Mouse (Mus musculus): ENCODE measurements around the gene Dennd4b. TPM values are rescaled to one million over a fixed set of nuclear protein-coding genes. Genes with fewer than 3 reads are reported as not detected.
"Not testable (repeated sequence)": the region's sequence is repeated elsewhere in the genome, so short reads cannot be mapped to it uniquely, and the experiment has no call there.

Dennd4b gene
- total and polyA plus RNA-seq, 3 experiments = 15.2 to 73.7 (median 42.3) TPM

DNA sequence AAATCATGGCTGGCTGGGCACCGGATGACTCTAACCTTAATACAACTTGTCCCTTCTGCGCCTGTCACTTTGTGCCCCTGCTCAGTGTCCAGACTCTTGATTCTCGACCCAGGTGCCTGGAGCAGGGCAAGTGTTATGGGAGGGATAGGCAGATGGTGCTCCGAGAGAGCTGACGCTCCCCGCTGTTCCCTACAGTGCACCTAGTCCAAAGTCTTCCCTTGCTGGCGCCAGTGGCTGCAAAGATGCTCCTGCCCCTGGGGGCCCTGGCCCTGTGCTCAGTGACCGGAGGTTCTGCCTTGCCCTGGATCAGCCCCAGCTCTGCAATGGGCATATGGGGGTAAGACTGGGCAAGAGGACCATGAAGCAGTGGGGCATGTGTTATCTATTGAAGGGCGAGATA, 12.8 kb downstream of the Dennd4b start:
- ATAC-seq (ENCODE audit: extremely low read depth, insufficient number of reproducible peaks, low FRiP score, poor library complexity, severe bottlenecking) (no peak), DNase-seq (ENCODE audit: low spot score) (no peak)
- H3K9me3 ChIP-seq (replicated peaks) = no peaks in the 10 kb centered on the region
- peaks cover 94% of the 10 kb centered on the region for H3K36me3 ChIP-seq (replicated peaks)
- peaks cover 4% of the 10 kb centered on the region; the same call in 1 of the 2 replicates for H3K4me1 ChIP-seq (ENCODE audit: insufficient read depth, low read depth, low read length)
- H3K27me3 ChIP-seq (ENCODE audit: insufficient read depth, low read length) = no peaks in the 10 kb centered on the region; the same call in 1 of the 2 replicates
- no peak overlapping the region for H3K4me3 ChIP-seq (ENCODE audit: low read depth, low read length)
- no peak for TF ChIP-seq POLR2AphosphoS5 (IDR thresholded peaks at IDR 0.05; ENCODE audit: insufficient replicate concordance, low read depth, low read length)
- no peak for TF ChIP-seq CTCF (IDR thresholded peaks at IDR 0.05; ENCODE audit: low read depth, low read length)
- TF ChIP-seq GATA1 (IDR thresholded peaks at IDR 0.05; ENCODE audit: borderline replicate concordance, low read length) = no peak
- no peak for TF ChIP-seq GATA2 (IDR thresholded peaks at IDR 0.05; ENCODE audit: borderline replicate concordance, low read depth, low read length)
- TF ChIP-seq TAL1 (conservative IDR thresholded peaks at IDR 0.05; ENCODE audit: low read depth, low read length) = no peak

DNA sequence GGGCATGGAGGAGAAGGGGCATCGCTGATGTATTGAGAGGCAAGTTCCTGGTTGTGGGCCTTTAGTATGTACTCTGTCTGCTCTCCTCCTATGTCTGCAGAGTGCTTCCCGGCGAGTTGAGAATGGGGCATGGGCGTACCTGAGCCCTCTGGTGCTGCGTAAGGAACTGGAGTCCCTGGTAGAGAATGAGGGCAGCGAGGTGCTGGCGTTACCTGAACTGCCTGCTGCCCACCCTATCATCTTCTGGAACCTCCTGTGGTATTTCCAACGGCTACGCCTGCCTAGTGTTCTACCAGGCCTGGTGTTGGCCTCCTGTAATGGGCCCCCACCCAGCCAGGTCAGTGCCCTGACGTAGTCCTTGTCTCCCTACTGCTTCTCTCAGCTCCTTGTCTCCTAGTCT, 13.2 kb downstream of the Dennd4b start:
- H3K4me1 ChIP-seq (ENCODE audit: insufficient read depth, low read depth, low read length) = peaks cover 4% of the 10 kb centered on the region; the same call in 1 of the 2 replicates
- no peak overlapping the region for H3K4me3 ChIP-seq (ENCODE audit: low read depth, low read length)
- ATAC-seq (ENCODE audit: extremely low read depth, insufficient number of reproducible peaks, low FRiP score, poor library complexity, severe bottlenecking) (no peak), DNase-seq (ENCODE audit: low spot score) (no peak)
- H3K27me3 ChIP-seq (ENCODE audit: insufficient read depth, low read length) = no peaks in the 10 kb centered on the region; the same call in 1 of the 2 replicates
- no peak for TF ChIP-seq GATA2 (IDR thresholded peaks at IDR 0.05; ENCODE audit: borderline replicate concordance, low read depth, low read length)
- TF ChIP-seq CTCF (IDR thresholded peaks at IDR 0.05; ENCODE audit: low read depth, low read length) = no peak
- no peak for TF ChIP-seq GATA1 (IDR thresholded peaks at IDR 0.05; ENCODE audit: borderline replicate concordance, low read length)
- no peak for TF ChIP-seq POLR2AphosphoS5 (IDR thresholded peaks at IDR 0.05; ENCODE audit: insufficient replicate concordance, low read depth, low read length)
- no peak for TF ChIP-seq TAL1 (conservative IDR thresholded peaks at IDR 0.05; ENCODE audit: low read depth, low read length)
- H3K9me3 ChIP-seq (replicated peaks) = no peaks in the 10 kb centered on the region
- peaks cover 91% of the 10 kb centered on the region for H3K36me3 ChIP-seq (replicated peaks)

DNA sequence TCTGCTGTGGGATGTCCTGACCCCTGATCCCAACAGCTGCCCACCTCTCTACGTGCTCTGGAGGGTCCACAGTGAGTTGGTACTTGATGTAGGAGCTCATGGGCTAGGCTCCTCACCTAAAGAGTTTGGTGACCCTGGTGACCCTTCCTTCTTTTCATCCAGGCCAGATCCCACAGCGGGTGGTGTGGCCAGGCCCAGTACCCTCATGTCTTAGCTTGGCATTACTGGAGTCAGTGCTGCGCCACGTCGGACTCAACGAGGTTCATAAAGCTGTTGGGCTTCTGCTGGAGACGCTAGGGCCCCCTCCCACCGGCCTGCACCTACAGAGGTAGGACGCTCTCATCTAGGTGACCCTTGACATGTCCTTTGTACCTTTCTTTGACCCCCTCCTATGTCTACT, 14.2 kb downstream of the Dennd4b start:
- Histone ChIP-seq H3K9me3 (replicated peaks) (no peaks in the 10 kb centered on the region), H3K4me1 (ENCODE audit: insufficient read depth, low read depth, low read length) (peaks cover under 1% of the 10 kb centered on the region; the same call in 1 of the 2 replicates), H3K4me3 (ENCODE audit: low read depth, low read length) (no peak overlapping the region), H3K36me3 (replicated peaks) (peaks cover 81% of the 10 kb centered on the region), H3K27me3 (ENCODE audit: insufficient read depth, low read length) (no peaks in the 10 kb centered on the region)
- no peak for TF ChIP-seq TAL1 (conservative IDR thresholded peaks at IDR 0.05; ENCODE audit: low read depth, low read length)
- TF ChIP-seq POLR2AphosphoS5 (IDR thresholded peaks at IDR 0.05; ENCODE audit: insufficient replicate concordance, low read depth, low read length) = no peak
- no peak for TF ChIP-seq CTCF (IDR thresholded peaks at IDR 0.05; ENCODE audit: low read depth, low read length)
- no peak for TF ChIP-seq GATA1 (IDR thresholded peaks at IDR 0.05; ENCODE audit: borderline replicate concordance, low read length)
- TF ChIP-seq GATA2 (IDR thresholded peaks at IDR 0.05; ENCODE audit: borderline replicate concordance, low read depth, low read length) = no peak
- ATAC-seq (ENCODE audit: extremely low read depth, insufficient number of reproducible peaks, low FRiP score, poor library complexity, severe bottlenecking) (no peak), DNase-seq (ENCODE audit: low spot score) (no peak)

DNA sequence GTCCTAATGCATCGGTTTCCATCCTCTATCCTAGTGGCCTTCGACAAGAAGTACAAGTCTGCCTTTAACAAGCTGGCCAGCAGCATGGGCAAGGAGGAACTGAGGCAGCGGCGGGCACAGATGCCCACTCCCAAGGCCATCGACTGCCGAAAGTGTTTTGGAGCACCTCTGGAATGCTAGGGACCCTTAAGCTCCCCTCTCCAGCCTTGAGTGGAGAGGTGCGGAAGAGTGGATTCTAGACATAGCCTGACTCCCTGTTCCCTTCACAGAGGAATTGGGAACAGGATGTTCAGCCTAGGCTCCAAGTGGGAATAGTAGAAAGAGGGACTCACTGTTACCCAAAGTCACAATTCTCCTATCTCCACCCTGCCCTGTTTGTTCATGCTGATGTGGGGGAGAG, 14.8 kb downstream of the Dennd4b start:
- Histone ChIP-seq H3K4me3 (ENCODE audit: low read depth, low read length) (no peak overlapping the region), H3K4me1 (ENCODE audit: insufficient read depth, low read depth, low read length) (no peaks in the 10 kb centered on the region), H3K36me3 (replicated peaks) (peaks cover 77% of the 10 kb centered on the region), H3K27me3 (ENCODE audit: insufficient read depth, low read length) (no peaks in the 10 kb centered on the region), H3K9me3 (replicated peaks) (no peaks in the 10 kb centered on the region)
- DNase-seq (ENCODE audit: low spot score) (no peak), ATAC-seq (ENCODE audit: extremely low read depth, insufficient number of reproducible peaks, low FRiP score, poor library complexity, severe bottlenecking) (no peak)
- TF ChIP-seq CTCF (IDR thresholded peaks at IDR 0.05; ENCODE audit: low read depth, low read length) = no peak
- no peak for TF ChIP-seq GATA1 (IDR thresholded peaks at IDR 0.05; ENCODE audit: borderline replicate concordance, low read length)
- no peak for TF ChIP-seq POLR2AphosphoS5 (IDR thresholded peaks at IDR 0.05; ENCODE audit: insufficient replicate concordance, low read depth, low read length)
- no peak for TF ChIP-seq GATA2 (IDR thresholded peaks at IDR 0.05; ENCODE audit: borderline replicate concordance, low read depth, low read length)
- TF ChIP-seq TAL1 (conservative IDR thresholded peaks at IDR 0.05; ENCODE audit: low read depth, low read length) = no peak

DNA sequence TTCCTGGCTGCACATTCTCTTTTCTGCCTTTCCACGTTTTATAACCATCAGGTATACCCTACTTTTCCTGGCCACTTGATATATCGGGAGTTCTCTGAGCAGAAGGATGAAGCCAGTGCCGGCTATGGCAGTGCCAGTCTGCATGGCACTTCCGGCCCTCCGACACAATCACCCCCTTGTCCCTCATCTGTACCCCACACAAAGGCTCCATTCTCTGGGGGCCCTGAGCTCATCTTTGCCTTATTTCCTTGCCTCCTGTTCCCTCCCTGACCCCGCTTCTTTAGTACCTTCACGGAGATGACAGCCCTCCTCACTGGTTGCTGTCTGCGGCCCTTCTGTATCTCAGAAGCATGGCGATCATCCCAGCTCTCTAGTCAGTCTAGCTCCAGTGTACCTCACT, 15.7 kb downstream of the Dennd4b start:
- Histone ChIP-seq H3K27me3 (ENCODE audit: insufficient read depth, low read length) (no peaks in the 10 kb centered on the region), H3K36me3 (replicated peaks) (peaks cover 67% of the 10 kb centered on the region), H3K4me1 (ENCODE audit: insufficient read depth, low read depth, low read length) (no peaks in the 10 kb centered on the region), H3K4me3 (ENCODE audit: low read depth, low read length) (no peak overlapping the region), H3K9me3 (replicated peaks) (no peaks in the 10 kb centered on the region)
- TF ChIP-seq GATA1 (IDR thresholded peaks at IDR 0.05; ENCODE audit: borderline replicate concordance, low read length) = no peak
- no peak for ATAC-seq (ENCODE audit: extremely low read depth, insufficient number of reproducible peaks, low FRiP score, poor library complexity, severe bottlenecking)
- no peak for DNase-seq (ENCODE audit: low spot score)

DNA sequence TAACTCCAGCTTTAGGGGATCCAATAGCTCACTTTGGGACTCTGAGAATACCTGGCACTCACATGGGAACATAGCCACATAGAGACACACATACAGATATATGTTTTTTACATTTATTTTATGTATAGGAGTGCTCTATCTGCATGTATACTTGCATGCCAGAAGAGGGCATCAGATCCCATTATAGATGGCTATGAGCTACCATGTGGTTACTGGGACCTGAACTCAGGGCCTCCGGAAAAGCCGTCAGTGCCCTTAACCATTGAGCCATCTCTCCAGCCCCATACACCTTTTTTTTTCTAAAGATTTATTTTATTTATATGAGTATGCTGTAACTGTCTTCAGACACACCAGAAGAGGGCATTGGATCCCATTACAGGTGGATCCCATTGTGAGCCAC, 19.2 kb downstream of the Dennd4b start:
- peaks cover 33% of the 10 kb centered on the region for H3K36me3 ChIP-seq (replicated peaks)
- H3K9me3 ChIP-seq (replicated peaks) = no peaks in the 10 kb centered on the region
- no peak for TF ChIP-seq POLR2AphosphoS5 (IDR thresholded peaks at IDR 0.05; ENCODE audit: insufficient replicate concordance, low read depth, low read length)
- no peak for TF ChIP-seq GATA1 (IDR thresholded peaks at IDR 0.05; ENCODE audit: borderline replicate concordance, low read length)
- no peak for TF ChIP-seq TAL1 (conservative IDR thresholded peaks at IDR 0.05; ENCODE audit: low read depth, low read length)
- no peak for TF ChIP-seq CTCF (IDR thresholded peaks at IDR 0.05; ENCODE audit: low read depth, low read length)
- TF ChIP-seq GATA2 (IDR thresholded peaks at IDR 0.05; ENCODE audit: borderline replicate concordance, low read depth, low read length) = no peak
- DNase-seq (ENCODE audit: low spot score) = no peak
- H3K4me3 ChIP-seq (ENCODE audit: low read depth, low read length) = no peak overlapping the region
- H3K27me3 ChIP-seq (ENCODE audit: insufficient read depth, low read length) = no peaks in the 10 kb centered on the region
- ATAC-seq (ENCODE audit: extremely low read depth, insufficient number of reproducible peaks, low FRiP score, poor library complexity, severe bottlenecking) = no peak
- H3K4me1 ChIP-seq (ENCODE audit: insufficient read depth, low read depth, low read length) = peaks cover 3% of the 10 kb centered on the region; the same call in 1 of the 2 replicates

DNA sequence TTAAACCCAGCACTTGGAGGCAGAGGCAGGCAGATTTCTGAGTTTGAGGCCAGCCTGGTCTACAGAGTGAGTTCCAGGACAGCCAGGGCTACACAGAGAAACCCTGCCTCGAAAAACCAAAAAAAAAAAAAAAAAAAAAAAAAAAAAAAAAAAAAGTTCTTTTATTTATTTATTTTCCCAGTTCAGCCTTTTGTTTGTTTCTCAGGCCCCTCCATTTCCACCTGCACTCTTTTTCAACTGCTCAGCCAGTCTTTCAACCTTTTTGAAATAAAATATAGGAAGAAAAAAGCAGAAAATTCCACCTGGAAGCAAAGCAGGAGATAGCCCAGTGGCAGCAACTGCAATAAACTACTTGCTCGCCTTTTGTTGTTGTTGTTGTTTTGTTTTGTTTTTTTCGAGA, 24.4 kb downstream of the Dennd4b start:
- not testable (repeated sequence) for ATAC-seq (ENCODE audit: extremely low read depth, insufficient number of reproducible peaks, low FRiP score, poor library complexity, severe bottlenecking); H3K36me3 ChIP-seq (replicated peaks)

More for the DNA sequence above, 24.4 kb downstream of the Dennd4b start:
- not testable (repeated sequence) for H3K27me3 ChIP-seq (ENCODE audit: insufficient read depth, low read length); H3K4me3 ChIP-seq (ENCODE audit: low read depth, low read length); H3K9me3 ChIP-seq (replicated peaks); DNase-seq (ENCODE audit: low spot score)
- H3K4me1 ChIP-seq (ENCODE audit: insufficient read depth, low read depth, low read length) = peaks cover 13% of the 10 kb centered on the region

Data from G1E (cell line).